Mouse (Mus musculus) cerebellum, adult 11 months (tissue): ENCODE measurements around the gene Gm26657.

Experiments
- DNase-seq: peaks from one replicate; pipeline ENCODE4 v3.0.0; 2022

Gm26657 gene

DNA sequence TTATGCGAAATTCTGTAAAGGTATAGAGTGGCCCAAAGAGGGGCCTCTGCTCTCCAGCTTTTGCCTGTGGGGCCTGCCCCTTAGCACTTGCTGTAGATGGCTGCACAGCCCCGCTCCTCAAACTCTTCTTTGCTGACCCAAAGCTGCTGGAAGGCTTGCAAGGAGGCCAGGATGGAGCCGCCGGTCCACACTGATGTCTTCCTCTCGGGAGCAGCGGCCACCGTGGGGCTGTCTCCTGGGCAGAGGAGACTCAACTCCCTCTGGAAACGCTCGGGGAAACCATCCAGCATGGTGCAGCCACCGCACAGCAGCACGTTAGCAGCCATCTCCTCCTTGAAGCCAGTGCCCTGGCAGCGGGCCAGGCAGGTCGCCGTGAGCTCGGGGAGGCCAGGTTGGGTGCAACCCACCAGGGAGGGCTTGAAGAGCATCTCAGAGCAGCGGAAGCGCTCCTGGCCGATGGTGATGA lies at the start of gene Gm26657:
Gene Gm26657 (plus strand): TSS at position 51 of the 466 bp plus-strand sequence.
- no peak for DNase-seq

DNA sequence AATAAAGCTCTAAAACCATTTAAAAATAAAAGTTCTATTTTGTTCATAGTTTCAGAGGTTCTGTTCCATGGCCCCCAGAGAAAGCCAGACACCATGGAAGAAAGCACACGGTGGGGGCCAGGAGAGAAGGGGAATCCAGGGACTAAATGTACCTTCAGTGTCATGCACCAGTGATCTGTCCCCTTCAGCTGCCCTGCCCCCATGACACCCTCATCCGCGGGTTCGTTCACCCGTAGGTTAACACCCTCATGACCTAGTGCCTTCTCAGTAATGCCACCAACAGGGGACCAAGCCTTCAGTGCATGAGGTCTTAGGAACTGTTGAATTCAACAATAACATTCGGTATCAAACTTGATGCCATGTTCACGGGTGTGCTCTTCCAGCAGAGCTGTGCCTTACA lies 43.5 kb upstream of the Gm26657 start:
- DNase-seq, result no peak

DNA sequence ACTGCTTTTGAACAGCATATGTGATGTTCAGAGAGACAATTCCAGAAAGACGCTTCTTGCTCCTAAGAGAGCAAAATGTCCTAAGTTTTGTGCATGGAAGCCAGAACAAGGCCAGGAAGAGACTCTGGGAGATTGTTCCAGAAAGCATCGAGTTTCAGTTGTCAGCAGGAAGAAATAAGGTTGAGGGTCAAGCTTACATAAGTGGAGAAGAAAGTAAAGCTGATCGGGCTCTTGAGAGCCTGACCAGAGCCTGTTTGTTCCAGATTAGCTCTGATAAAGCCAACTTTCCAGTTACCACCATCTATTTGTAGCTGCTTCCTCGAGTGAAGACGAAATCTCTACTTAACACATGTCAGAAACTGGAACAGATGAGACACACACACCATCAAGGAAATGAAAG lies 41.2 kb upstream of the Gm26657 start:
- no peak for DNase-seq

DNA sequence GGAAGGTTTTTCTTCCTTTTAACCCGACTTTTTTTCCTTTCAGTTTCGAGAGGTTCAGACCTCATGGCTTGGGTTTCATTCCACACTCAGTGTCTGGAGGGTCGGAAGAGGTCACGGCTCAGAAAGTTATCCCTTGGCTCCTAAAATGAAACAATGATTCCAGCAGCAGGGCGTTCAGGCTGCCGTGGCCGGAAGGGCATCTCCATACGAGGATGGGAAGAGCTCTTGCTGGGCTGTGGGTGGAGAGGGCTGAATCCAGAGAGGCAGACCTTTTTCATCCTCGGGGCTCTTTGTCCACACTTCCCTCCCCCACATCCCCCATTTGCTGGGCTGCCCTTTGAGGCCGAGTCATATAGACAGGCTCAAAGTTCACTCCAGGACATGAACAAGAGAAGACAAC lies 37.6 kb upstream of the Gm26657 start:
- no peak for DNase-seq

DNA sequence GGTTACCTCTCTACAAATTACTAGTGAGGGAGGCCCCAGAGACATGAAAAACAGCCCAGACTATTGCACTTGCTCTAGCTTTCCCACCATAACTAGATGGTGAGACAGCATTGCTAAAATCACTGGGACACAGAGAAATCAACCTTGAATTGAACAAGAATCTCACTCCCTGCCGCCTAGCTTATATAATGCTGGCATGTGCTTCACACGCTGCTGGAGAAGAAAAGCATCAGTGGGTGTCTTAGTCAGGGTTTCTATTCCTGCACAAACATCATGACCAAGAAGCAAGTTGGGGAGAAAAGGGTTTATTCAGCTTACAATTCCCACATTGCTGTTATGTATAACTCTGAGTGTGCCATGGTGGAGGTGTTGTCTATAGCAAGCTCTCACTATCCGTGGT lies 26.7 kb upstream of the Gm26657 start:
- DNase-seq, result no peak

DNA sequence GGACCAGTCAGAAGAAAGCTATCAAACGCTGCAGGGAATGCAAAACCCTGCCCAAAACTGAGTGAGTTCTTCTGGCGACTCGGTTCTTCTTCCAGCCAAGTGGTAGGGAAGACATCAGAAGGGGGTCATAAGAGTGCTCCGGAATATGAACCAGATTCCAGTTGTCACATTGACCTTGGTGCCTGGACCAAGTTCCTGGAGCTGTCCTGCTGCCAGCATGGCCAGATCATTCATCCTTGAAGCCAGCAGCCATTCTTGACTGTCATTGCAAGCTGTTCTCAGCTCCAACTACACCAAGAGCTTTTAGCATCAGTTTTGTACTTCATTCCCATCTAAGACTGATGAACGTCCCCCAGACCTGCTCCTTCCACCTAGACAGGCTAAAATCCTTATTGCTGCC lies 23.1 kb upstream of the Gm26657 start:
- no peak for DNase-seq

DNA sequence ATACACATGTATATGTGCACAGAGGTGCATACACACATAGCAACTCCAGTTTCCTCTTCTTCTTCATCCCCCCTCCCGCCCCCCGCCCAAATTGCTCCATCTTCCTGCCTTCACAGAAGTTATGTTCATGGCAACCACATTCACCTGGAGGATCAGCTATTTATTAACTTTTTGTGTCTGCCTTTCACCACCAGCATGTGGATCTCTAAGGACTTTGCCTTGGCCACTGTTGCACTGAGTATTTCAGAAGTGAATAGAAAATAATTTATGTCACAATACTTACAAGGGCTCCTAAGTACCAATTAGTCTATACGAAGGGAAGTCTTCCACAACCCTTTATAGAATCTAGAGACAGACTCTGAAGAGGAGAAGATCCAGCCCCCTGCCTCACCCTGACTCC lies 21.9 kb upstream of the Gm26657 start:
- DNase-seq, result no peak

DNA sequence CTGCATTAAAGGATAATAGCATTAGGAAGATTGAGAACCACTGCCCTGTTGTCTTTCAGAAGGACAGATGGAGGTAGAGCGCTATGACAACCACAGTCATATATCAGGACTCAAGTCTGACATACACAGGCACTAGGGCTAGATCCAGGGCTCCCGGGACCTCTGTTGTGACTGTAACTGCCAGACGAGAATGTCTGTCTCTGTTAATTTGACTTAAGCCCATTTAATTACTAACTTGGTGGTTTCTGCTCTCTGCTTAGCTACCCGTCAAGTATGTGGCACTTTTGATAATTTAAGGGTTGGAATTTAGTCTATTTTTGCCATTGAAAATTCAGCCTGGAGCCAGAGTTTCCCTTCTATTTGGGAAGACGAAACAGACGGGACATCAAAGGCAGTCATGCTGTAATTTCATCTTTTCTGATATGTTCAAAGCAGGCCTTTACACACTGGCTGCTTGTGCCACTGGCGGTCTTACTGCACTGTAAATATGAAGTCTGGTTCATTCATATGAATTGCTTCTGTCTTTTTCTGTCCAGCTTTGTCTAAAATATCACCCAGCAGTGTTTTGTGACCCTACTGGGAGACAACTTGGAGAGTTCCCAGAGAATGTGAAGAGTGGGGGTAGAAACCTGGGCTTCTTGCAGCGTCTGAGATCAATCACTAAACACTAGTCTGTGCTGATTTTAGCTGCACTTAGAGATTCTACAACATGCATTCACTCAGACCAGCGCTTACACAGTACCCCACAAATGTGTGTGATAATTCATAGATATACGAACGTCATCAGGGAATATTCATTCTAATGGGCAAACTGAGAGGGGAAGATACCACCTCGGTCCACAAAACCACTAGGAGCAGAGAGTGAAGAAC lies 21.1 kb upstream of the Gm26657 start:
- no peak for DNase-seq

DNA sequence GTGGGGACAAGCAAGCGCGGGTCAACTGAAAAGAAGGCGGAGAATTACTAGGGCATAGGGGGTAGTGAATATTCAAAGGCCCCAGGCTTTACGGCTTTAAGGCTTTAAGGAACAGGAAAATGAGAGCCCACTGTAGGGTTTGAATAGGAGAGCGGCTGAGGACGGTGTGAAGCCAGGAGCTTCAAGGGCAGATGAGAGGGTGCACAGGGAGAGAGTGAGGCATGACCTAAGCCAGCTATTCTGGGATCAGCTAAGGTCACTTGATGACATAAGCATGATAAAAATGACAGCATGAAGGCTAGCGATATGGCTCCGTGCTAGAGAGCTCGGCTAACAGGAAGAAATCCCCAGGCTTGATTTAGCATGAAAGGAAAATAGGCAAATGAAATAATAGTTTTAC lies 20.4 kb upstream of the Gm26657 start:
- no peak for DNase-seq

DNA sequence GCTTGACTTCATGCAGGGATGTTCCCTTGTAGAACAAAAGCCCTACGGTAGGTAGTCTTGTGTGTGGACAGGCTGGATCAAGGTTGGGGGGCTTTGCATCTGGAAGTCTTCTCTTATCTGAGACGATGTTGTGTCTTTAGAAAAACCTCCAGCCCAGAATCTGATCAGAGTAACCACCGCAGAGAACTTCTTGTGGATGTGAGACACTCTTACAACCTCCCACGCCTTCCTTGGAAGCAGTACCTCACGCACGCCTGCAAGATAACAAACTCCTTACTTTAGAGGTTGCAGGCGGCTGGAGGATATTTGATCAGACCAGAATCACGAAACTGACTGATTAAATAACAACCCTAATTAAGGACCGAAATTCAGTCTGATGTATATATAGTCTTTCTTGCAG lies 19.5 kb upstream of the Gm26657 start:
- DNase-seq, result no peak

DNA sequence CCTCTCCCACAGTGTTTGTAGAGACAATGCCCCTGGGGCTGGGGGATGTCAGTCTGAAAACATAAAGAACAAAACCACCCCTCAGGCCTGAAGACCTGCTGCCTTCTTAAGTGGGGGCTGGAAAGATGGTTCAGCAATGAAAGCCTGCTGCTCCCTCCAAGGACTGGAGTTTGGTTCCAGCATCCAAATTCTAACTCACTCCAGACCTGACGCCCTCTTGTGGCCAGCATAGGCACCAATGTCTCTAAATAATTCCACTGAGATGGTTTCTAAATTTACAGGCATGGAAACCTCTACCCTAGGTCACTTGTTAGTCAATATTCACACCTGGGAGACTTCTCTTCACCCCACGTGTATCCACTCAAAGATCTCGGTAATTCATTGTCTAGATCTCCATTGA lies 18.4 kb upstream of the Gm26657 start:
- no peak for DNase-seq

DNA sequence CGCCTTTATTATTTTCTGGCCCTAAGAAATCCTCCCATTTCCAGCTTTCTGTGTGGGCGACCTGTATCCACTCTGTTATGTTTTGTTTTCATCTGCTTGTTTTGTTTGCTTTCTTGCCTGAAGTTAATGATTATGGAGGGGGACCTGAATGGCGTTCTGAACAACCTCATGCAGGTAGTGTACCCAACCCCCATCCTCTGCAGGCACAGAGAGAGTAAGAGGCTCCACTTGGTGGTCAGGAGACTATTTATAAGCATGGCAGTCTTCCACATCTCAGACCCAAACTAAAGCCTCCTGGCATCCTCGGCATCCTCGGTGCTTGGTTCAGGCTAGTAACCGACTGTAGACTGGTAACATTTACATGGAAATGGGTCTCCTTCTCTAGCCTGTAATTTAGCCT lies 17.5 kb upstream of the Gm26657 start:
- DNase-seq, result no peak

DNA sequence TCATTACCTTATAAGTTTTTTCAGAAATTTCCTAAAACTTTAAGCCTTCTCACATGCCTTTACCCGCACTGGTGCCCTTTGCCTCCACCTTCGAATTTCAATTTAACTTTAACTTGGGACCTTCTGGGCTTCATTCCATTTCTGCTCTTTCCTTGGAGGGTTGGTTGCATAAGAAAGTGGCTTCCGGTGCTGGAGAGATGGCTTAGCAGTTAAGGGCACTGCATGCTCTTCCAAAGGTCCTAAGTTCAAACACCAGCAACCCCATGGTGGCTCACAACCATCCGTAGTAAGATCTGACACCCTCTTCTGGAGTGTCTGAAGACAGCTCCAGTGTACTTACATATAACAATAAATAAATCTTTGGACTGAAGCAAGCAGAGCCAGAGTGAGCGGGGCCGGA lies 16.6 kb upstream of the Gm26657 start:
- no peak for DNase-seq

DNA sequence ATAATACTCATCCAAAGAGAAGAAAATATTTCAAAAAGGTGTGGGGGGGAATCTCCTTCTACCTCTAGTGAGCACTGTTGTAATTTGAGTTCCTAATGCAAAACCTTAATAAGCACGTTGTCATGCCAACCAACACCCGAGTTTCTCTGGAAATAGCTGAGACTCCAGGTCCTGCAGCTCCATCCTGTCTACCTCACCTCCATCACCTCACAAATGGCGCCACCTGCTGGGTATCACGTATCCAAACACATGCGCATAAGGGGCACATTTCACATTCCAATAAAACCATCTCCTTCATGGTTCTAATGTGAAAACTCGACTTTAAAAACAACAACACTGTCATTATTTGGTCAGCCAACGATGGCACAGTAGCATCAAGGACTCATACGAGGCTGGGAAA lies 14.0 kb upstream of the Gm26657 start:
- DNase-seq, result no peak

DNA sequence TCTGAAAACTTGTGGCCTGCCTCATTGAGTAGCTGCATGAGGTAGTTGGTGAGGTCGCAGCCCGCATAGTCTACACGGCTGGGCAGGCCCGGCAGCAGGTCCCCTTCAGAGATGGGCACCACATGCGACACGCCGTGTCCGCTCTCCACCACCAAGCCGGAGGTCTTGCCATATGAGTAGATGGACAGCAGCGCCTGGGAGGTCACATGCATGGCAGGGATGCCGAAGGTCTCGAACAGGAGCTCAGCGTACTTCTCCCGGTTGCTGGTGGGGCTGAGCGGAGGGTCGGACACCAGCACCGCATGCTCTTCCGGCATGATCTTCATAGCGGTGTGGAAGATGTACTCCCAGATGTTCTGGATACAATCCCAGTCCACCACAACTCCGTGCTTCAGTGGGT lies 741 bp downstream of the Gm26657 start:
- no peak for DNase-seq

DNA sequence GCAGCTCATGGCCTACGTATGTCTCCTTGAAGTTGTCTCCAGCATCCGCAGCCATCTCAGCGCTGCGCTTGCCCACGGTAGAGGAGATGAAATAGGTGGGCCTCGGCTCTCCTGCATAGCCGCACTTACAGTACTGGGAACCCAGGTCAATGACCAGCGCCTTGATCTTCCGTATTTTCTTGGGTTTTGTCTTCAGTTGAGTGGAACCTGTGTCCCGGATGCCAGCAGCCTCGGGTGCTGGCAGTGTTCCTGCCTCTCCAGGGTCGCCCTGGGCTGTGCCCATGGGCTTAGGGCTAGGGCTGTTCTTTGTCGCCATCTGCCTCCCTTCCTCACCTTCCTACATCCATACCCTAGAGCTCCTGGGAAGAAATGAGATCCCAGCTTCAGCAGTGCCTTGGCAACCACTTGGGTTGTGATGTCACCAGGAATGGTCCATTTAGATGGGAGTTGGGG lies 1.2 kb downstream of the Gm26657 start, which contains the start of gene Actl7b:
Gene Actl7b (minus strand): TSS at position 403 of the 453 bp plus-strand sequence.
- DNase-seq, result no peak

DNA sequence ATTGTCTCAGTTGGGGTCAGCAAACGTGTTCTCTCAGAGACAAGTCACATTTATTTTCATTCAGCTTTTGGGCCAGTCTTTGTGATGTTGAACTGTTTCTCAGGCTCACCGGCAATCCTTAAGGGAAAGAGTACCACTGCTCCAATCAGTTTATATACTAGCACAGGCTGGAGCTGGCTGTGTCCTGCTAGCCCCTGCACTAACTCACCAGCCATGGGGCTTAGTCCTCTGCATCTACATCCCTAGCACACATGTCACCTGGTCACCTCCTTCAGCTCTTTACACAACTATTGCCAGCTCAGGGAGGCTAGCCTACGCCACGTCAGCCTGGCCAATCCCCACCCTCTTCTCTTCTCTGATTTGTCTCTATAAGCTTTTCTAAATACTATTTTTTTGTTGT lies 2.8 kb downstream of the Gm26657 start:
- no peak for DNase-seq

DNA sequence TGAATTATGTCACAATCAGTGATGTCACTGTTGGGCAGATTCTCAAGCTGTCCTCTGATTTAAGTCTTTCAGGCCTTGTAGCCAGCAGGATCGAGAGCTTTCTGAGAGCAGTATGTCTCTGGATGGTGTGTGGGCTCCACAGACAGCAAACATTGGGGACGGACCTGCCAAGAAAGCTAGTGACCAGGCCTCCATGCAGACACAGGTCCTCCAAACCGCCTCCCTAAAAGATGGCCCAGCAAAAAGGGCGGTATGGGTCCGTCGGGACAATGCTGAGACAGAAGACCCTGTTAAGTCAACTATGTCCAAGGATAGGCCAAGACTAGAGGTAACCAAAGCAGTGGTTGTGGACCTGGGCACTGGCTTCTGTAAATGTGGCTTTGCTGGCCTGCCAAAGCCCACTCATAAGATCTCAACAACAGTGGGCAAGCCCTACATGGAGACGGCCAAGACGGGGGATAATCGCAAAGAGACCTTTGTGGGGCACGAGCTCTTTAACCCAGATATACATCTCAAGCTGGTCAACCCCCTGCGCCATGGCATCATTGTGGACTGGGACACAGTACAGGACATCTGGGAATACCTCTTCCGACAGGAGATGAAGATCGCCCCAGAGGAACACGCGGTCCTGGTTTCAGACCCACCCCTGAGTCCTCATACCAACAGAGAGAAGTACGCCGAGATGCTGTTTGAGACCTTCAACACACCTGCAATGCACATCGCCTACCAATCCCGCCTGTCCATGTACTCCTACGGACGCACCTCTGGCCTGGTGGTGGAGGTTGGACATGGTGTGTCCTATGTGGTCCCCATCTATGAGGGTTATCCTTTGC lies 3.7 kb downstream of the Gm26657 start, which contains the start of gene Actl7a:
Gene Actl7a (plus strand): TSS at position 51 of the 833 bp plus-strand sequence.
- DNase-seq, result no peak

DNA sequence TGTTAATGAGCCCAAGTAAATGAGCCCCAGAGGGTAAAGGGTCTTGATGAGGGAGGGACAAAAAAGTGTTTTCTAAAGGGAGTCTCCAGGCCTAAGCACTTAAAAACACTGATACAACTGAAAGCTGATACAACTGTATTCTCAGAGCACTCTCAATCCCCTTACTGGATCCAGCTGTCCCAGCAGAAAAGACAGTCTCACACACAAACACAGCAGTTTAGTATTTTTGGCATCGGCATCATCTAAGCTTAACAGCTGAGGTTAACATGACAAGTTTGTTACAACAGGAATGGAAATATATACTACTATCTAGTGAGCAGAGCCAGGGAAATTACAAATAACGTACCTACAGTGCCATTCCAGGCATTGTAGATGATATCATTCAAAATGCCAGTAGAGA lies 6.5 kb downstream of the Gm26657 start:
- no peak for DNase-seq

DNA sequence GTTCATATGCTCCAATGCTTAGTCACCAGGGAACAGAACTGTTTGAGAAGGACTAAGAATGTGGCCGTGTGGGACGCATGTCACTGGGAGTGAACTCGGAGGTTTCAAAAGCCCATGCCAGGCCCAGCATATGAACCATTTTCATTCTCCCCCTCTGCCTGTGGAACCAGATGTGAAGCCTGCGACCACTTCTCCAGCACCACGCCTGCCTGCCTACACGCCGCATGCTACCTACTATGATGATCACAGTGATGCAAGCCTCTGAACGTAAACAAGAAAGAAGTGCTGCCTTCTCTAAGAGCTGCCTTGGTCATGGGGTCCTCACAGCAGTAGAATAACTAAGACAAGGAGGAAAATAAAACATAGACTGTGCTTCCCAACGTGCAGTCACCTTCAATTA lies 7.6 kb downstream of the Gm26657 start:
- no peak for DNase-seq

DNA sequence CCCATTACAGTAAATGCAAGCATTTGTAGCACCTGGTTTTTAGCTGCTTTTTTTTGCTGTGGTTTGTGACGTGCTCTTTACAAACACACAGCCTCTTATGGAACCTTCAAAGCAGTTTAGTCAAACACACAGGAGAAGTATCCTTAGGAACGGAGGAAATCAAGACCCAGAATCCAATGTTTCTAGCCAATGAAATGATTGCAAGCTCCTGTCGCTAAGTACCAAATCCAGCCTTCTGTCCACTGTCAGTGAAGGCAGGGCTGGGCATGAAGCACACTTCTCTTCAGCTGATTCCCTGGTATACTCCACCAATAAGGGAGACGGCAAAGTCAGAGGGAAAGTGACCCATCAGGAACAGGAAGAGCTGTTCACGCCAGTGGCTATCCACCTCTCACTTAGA lies 16.2 kb downstream of the Gm26657 start:
- no peak for DNase-seq

DNA sequence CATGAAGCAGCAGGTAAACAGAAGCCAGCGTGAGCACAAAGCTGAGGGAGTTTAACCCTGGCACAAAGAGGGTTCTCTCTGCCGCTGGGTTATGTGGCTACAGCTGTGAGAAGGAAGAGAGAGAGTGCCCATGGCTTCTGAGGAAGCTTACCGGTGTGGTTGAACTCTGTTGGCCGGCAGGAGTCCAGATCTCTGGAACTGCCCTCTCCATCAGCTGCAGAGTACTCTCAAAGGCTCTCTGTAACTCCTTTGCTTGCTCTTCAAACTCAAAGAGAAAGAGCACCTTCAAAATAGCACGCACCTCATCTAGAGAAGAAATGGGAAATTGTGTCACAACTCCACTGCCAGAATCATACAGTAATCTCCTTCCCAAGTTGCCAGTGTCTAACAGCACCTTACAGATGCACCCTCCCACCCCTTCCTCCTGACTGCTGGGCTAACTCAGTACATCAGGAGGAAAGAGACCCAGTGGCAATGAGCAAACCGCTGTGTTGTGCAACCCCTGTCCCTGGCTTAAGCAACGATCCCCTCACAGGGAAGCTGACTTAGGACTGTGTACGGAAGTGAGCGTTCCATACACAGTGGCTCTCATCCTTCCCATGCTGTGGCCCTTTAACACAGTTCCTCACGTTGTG lies 17.2 kb downstream of the Gm26657 start:
- DNase-seq, result no peak

DNA sequence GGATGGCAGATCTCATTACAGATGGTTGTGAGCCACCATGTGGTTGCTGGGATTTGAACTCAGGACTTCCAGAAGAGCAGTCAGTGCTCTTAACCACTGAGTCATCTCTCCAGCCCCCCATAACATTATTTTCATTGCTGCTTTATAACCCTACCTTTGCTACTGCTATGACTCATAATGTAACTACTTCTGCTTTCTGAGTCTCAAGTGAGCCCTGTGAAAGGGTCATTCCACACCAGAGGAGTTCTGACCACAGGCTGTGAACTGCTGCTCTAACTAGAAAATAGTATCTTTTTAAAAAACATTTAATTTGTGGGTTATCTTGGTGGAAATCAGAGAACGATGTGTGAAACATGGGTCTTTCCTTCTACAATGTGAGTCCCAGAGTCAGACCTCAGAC lies 17.8 kb downstream of the Gm26657 start:
- no peak for DNase-seq
